Mouse (Mus musculus) olfactory bulb, adult 2 months (tissue): ENCODE data around the gene Ppp1r14d. TPM values are rescaled to one million over a fixed set of nuclear protein-coding genes. Genes with fewer than 3 reads are reported as not detected.

Source experiments
- H3K27ac ChIP-seq: fragments of 200-500 bp; 2 replicates; pipeline ENCODE4 v1.5.1; 2012; ENCODE audit warnings: low read depth, low read length; ENCODE audit not compliant: insufficient read depth
- H3K4me1 ChIP-seq: fragments of 200-500 bp; 2 replicates; pipeline ENCODE4 v1.6.1; 2012; ENCODE audit warnings: low read length; ENCODE audit not compliant: control insufficient read depth, insufficient read depth
- H3K4me3 ChIP-seq: fragments of 200-500 bp; 2 replicates; pipeline ENCODE4 v1.5.1; 2012; ENCODE audit warnings: mild to moderate bottlenecking, low read depth, low read length, moderate library complexity; ENCODE audit not compliant: insufficient read depth
- CTCF ChIP-seq: fragments of 200-500 bp; IDR thresholded peaks from 2 replicates; pipeline ENCODE4 v1.5.1; 2012; ENCODE audit warnings: low read depth, mild to moderate bottlenecking, low read length, moderate library complexity; ENCODE audit not compliant: insufficient read depth
- POLR2A ChIP-seq: fragments of 200-500 bp; IDR thresholded peaks from 2 replicates; pipeline ENCODE4 v1.6.1; 2012; ENCODE audit warnings: mild to moderate bottlenecking, low read depth, low read length, moderate library complexity; ENCODE audit not compliant: insufficient read depth
- WGBS: fragments of 180-500 bp; shearing (Covaris S2); methylation state at CpG from one replicate; pipeline ENCODE4 v1.1.7; 2018; 5-methylcytosine and 5-hydroxymethylcytosine counted together
- polyA plus RNA-seq: library from polyadenylated mRNA; stranded (reverse); fragments of >200 nt; gene quantifications from 2 replicates; pipeline ENCODE4 v1.2.4, GENCODE M21; 2012; ENCODE audit warnings: low replicate concordance; ENCODE audit not compliant: missing spikeins, insufficient read depth, insufficient read length

Gene Ppp1r14d
- polyA plus RNA-seq: not detected in 2 replicates

DNA sequence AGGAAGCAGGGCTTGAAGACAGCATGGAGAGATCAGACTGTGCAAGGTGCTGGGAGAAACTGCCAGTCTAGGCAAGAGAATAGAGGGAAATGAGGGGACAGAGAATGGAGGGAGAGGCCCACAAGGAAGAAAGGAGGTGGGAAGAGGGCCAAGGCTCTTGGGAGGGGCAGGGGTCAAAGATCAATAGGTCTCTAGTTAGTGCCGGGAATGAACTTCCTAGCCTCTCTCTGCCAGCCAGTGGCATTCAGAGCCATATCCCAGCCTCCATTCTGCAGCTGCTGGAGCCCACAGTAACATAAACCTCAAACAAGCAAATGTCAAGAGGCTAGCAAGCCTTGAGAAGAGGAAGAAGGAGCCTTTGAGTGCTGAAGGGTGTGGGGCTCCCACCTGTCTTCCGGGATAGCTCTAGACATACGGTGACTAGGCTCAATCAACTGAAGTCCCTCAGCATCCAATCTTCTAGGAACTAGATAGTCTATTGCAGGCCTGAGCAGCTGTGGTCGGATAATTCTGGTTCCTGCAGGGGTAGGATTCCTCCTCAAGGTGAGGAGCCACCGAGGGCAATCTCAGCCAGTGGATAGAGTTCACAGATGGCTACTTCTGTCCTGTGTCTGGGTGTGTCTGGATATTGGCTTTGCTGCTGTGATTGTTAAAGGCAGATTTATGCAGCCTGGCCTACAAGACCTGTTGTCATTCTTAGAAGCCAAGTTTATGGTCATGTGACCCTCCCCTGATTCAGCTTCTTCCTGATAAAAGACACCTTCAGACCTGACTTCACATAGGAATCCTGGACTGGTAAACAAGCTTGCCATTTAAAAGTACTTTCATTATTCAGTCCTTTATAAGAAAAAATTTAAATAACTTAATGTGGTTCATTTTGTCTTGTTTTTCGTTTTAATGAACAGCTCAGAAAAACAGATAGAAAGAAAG lies at the start of gene Ppp1r14d:
Gene Ppp1r14d (minus strand): TSS at position 132 of the 930 bp plus-strand sequence.
- no peak within 1 kb of the TSS for H3K4me3 ChIP-seq
- 83% methylated on average over 6 of the region's 6 CpGs for WGBS
- TF ChIP-seq CTCF (no peak), POLR2A (no peak)
- no peaks in the 10 kb centered on the region for H3K4me1 ChIP-seq
- no peak within 1 kb of the TSS for H3K27ac ChIP-seq

DNA sequence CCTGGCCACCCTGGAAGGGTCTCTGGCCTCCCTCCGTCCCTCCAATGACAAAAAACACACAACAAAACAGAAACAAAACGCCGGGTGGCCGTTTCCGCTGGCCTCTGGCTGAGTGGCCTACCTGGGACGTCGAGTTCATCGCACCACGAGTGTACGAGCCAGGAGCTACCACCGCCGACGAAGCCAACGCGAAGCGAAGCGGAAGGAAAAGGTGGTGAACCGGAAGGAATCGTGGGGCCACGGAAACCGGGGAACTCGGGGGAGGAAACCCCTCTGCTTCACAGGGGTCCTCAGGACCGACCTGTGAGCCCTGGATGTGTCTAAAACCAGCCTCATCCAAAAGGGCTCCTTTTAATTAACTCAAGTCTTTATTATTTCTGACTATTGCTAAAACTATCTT lies 48.1 kb upstream of the Ppp1r14d start:
- TF ChIP-seq POLR2A: no peak
- TF ChIP-seq CTCF: no peak
- H3K4me1 ChIP-seq: no peaks in the 10 kb centered on the region
- no peak overlapping the region for H3K4me3 ChIP-seq
- no peak overlapping the region for H3K27ac ChIP-seq
- WGBS: 86% methylated on average over 23 of the region's 23 CpGs

DNA sequence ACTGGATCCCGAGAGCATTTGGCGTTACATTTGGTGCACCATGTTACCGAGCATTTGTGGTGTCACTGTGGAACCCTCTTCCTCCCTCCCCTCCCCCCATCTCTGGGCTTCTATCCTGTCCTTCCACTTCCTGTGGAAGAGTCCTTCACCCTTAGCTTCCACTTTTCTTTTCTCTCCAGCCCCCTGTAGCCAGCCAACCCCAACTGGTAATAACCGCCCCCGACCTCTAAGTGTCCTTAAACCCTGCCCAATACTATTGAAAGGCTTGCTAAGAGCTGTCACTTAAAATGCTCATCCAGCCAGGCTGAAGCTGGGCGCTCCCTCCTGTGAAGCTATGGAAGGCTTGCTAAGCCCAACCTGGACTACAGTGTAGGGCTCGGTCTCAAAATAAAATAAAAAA lies 47.2 kb upstream of the Ppp1r14d start:
- TF ChIP-seq POLR2A (no peak), CTCF (no peak)
- WGBS: 84% methylated on average over 7 of the region's 7 CpGs

DNA sequence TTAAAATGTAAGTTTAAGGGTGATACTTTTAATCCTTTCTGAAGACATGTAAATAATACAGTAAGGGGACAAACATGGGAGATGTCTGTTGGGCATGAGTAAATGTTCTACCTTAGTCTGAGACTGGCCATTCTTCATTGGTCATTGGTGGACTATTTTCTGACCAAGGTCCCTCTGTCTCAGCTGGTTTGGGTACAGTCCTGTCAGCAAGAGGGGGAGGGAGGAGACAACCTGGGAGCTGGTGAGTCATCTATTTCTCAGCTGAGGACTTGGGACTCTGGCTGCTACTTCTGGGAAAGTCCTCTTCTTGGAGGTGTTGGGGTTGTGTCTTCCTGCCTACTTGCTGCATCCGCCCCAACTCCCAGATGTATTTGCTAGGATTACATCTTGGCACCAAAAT lies 44.4 kb upstream of the Ppp1r14d start:
- H3K4me3 ChIP-seq: no peak overlapping the region
- H3K27ac ChIP-seq: no peak overlapping the region
- 89% methylated on average over 1 of the region's 1 CpGs for WGBS
- TF ChIP-seq POLR2A: no peak
- H3K4me1 ChIP-seq: peaks cover 10% of the 10 kb centered on the region

More for the DNA sequence above, 47.2 kb upstream of the Ppp1r14d start:
- no peak overlapping the region for H3K27ac ChIP-seq
- H3K4me3 ChIP-seq: no peak overlapping the region
- H3K4me1 ChIP-seq: no peaks in the 10 kb centered on the region

DNA sequence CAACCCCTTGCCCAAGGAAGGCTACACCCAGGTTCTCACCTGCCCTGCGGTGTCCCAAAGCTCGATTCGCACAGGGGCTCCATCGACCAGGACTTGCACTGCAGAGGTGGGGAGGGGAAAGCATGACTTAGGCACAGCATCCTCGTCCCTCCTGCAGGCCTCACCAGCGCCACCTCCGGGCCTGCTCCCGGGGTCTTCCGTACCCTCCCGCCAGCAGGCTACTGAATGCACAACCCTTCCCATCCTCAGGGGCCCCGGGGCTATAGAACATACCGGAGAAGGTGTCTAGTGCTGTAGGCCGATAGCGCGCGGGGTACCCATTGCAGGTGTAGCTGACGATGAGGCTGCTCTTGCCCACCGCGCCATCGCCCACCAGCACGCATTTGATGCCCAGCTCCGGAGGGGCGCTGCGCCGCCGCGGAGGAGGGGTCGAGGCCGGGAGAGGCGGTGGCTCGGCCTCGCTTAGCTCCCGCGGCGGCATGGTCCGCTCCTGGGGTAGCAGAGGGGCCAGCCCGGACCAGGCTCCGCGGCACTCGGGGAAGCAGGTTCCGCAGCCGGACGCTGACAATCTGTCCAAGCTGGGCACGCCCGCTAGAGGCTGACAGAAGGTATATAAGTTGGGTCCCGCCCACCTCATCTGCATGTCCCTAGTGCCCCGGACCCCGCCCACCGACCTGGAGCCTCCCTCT lies 41.1 kb upstream of the Ppp1r14d start, which contains the start of gene Rhov:
Gene Rhov (minus strand): TSS at position 630 of the 689 bp plus-strand sequence.
- WGBS: under 1% methylated on average over 49 of the region's 49 CpGs
- peaks cover 13% of the 10 kb centered on the region for H3K4me1 ChIP-seq
- TF ChIP-seq POLR2A (no peak), CTCF (peak; percentile 39; the same call in 1 of the 2 replicates)
- H3K4me3 ChIP-seq: peak within 1 kb of the TSS; percentile 58
- H3K27ac ChIP-seq: no peak within 1 kb of the TSS

DNA sequence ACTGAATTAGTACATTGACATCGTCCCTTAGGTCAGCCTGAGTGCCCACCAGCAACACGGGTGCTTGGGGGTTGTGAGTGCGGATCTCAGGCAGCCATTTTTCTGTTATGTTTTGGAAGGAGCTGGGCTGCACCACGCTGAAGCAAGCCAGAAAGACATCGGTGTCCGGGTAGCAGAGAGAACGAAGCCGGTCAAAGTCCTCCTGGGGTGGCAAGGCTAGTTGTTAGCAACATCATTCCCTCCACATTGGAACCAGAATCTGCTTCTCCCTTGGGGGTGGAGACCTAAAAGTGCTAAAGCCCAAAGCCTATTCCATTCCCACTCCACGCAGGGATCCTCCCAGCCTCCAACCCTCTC lies 40.6 kb upstream of the Ppp1r14d start:
- no peak overlapping the region for H3K27ac ChIP-seq
- WGBS: 61% methylated on average over 9 of the region's 9 CpGs
- peak overlapping the region; percentile 58 for H3K4me3 ChIP-seq
- TF ChIP-seq CTCF: no peak
- TF ChIP-seq POLR2A: no peak
- H3K4me1 ChIP-seq: peaks cover 13% of the 10 kb centered on the region

DNA sequence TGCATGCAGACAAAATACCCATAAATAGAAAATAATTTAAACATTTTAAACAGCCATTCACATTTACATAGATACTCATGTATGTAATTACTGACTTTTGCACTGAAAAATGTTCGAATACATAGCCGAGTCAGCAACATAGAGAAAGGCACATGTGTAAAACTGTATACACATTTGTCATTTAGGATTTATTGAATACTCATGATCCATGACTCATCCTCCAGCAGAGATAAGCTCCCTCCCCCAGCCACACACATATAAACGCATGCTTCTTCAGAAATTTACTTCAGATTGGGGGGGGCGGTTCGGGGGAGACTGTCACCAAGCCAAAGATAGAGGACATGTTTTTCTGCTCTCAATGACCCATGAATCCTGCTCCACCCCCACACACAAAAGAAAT lies 34.1 kb upstream of the Ppp1r14d start:
- Histone ChIP-seq H3K4me3 (no peak overlapping the region), H3K4me1 (peaks cover 7% of the 10 kb centered on the region; the same call in 1 of the 2 replicates), H3K27ac (no peak overlapping the region)
- TF ChIP-seq CTCF (no peak), POLR2A (no peak)
- WGBS: 76% methylated on average over 5 of the region's 5 CpGs

DNA sequence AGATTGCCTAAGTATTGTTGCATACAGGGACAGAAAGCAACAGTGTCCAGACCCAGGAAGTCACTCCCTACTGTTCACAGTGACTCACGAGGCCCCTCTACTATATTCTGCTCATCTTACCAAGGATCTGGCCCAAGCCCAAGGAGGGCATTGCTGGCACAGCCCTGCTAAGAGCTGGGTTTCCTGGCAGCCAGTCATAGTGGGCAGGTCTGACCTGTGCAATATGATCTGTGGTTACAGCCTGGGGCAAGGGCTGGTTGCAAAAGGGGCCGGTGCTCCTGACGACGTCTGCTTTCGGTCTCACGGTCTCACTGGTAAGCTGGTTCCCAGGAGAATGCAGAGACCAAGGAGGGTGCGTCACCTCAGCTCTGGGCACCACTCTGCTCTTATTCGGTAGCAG lies 33.3 kb upstream of the Ppp1r14d start:
- Histone ChIP-seq H3K4me1 (peaks cover 7% of the 10 kb centered on the region; the same call in 1 of the 2 replicates), H3K27ac (no peak overlapping the region), H3K4me3 (no peak overlapping the region)
- 31% methylated on average over 8 of the region's 8 CpGs for WGBS
- TF ChIP-seq CTCF (no peak), POLR2A (no peak)

DNA sequence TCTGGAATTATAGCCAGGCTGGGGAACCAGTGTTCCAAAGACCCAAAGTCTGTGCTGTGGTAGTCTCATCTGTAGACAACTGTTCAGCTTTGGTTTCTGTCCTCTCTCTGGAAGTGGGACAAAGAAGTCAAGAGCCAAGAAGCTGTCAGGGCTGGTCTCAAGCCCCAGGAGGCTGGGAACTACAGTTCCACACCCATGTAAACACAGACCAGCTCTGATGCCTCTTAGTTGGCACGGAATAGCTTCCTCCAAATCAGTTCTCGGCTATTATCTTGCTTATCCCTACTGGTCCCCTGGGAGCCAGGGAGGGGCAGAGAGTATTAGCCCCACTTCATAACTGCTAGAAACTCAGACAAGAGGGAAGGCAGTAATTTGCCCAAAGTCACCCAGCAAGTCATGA lies 31.6 kb upstream of the Ppp1r14d start:
- Histone ChIP-seq H3K4me1 (peaks cover 4% of the 10 kb centered on the region; the same call in 1 of the 2 replicates), H3K4me3 (no peak overlapping the region), H3K27ac (no peak overlapping the region)
- WGBS: 32% methylated on average over 2 of the region's 2 CpGs
- TF ChIP-seq CTCF (no peak), POLR2A (no peak)
